ENCODE assay signal across 10 mouse cellular contexts in the genomic region with DNA sequence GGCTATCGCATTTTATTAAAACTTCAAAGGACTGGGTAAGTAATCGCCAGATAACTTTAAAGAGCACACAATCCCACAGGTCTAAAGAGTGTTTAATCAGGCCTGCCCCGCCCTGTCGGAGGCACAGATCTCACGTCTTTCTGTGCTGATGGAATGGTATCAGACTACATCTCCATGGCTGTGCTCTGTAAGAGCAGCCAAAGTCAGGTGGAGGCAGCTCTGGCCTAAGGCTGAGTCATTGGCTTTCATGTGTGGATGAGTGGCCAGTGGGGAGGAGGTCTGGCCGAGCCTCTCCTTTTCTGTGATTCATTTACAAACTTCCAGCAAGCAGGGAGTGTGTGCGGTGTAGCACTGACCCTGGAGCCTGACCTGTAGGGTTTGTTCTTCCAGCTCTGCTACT.
DNase-seq lines count a peak whose midpoint lies in the region; ATAC-seq and TF ChIP-seq lines count a peak whose summit lies in the region.
"Had no signal": no experiment of that assay in that cellular context is flagged by ENCODE, and none has a peak within 500 bp of the region (broad histone marks: within the 10 kb centered on the region; RNA-seq: fewer than 3 reads in every experiment).

No protein-coding gene starts in this region.

- H3K4me1 ChIP-seq in heart, embryonic 10.5 days: peaks cover 13% of the 10 kb centered on the region
- peaks cover 7% of the 10 kb centered on the region; the same call in 1 of the 2 replicates for H3K4me1 ChIP-seq in kidney, adult 2 months (ENCODE audit: control insufficient read depth, insufficient read depth, low read length)
- H3K4me1 ChIP-seq in liver, embryonic 11.5 days (replicated peaks; ENCODE audit: control insufficient read depth, insufficient read depth, low read length): no peaks in the 10 kb centered on the region
- H3K4me1 ChIP-seq in stomach, embryonic 14.5 days (ENCODE audit: control insufficient read depth, insufficient read depth, low read length): no peaks in the 10 kb centered on the region
- H3K4me1 ChIP-seq: heart, embryonic 15.5 days had no signal

- WGBS in heart, embryonic 10.5 days: 68% methylated on average over 7 of the region's 7 CpGs
- 35% methylated on average over 7 of the region's 7 CpGs for WGBS in kidney, adult 2 months
- WGBS in liver, embryonic 11.5 days: 73% methylated on average over 7 of the region's 7 CpGs
- 58% methylated on average over 7 of the region's 7 CpGs for WGBS in stomach, embryonic 14.5 days

- H3K27me3 ChIP-seq in heart, embryonic 10.5 days (ENCODE audit: insufficient read depth, poor library complexity, severe bottlenecking): no peaks in the 10 kb centered on the region
- no peaks in the 10 kb centered on the region for H3K27me3 ChIP-seq in kidney, adult 2 months (replicated peaks; ENCODE audit: control insufficient read depth, insufficient read depth, low read length)
- H3K27me3 ChIP-seq in liver, embryonic 11.5 days (replicated peaks; ENCODE audit: control insufficient read depth, insufficient read depth, low read length): no peaks in the 10 kb centered on the region
- H3K27me3 ChIP-seq in stomach, embryonic 14.5 days (ENCODE audit: control insufficient read depth, insufficient read depth, low read length): no peaks in the 10 kb centered on the region
- H3K27me3 ChIP-seq: heart, embryonic 15.5 days; limb, embryonic 12.5 days had no signal

- TF ChIP-seq CTCF in kidney, adult 2 months (conservative IDR thresholded peaks at IDR 0.05; ENCODE audit: insufficient read depth, insufficient read length, low read depth, low read length): peak; percentile 15; the same call in 1 of the 2 replicates

- no peak overlapping the region for H3K4me3 ChIP-seq in heart, embryonic 10.5 days
- H3K4me3 ChIP-seq in kidney, adult 2 months (ENCODE audit: insufficient read depth, low read depth, low read length): no peak overlapping the region
- no peak overlapping the region for H3K4me3 ChIP-seq in liver, embryonic 11.5 days (ENCODE audit: low read depth, low read length)
- H3K4me3 ChIP-seq in stomach, embryonic 14.5 days (ENCODE audit: low read depth, low read length): no peak overlapping the region
- H3K4me3 ChIP-seq: heart, embryonic 15.5 days; limb, embryonic 12.5 days had no signal

- intact Hi-C loops in left cerebral cortex, postnatal 25 days (cut with DNase I): loop anchor here (5.0 to 10.0 kb wide), 2 partner anchors 108 to 134 kb away; no protein-coding TSS in a partner anchor

- H3K9me3 ChIP-seq in heart, embryonic 10.5 days: no peaks in the 10 kb centered on the region
- H3K9me3 ChIP-seq in liver, embryonic 11.5 days (ENCODE audit: control insufficient read depth, low read length): no peaks in the 10 kb centered on the region
- no peaks in the 10 kb centered on the region for H3K9me3 ChIP-seq in stomach, embryonic 14.5 days (ENCODE audit: control insufficient read depth, low read depth, low read length)
- H3K9me3 ChIP-seq: heart, embryonic 15.5 days; limb, embryonic 12.5 days had no signal

- no peak for TF ChIP-seq POLR2A in kidney, adult 2 months (IDR thresholded peaks at IDR 0.05; ENCODE audit: low read depth, low read length)

- ATAC-seq in liver, embryonic 11.5 days (replicated peaks; ENCODE audit: low FRiP score): peak; percentile 57; the same call in 1 of the 2 replicates
- peak; percentile 94 for ATAC-seq in stomach, embryonic 14.5 days (ENCODE audit: insufficient number of reproducible peaks, insufficient read depth, low FRiP score, low read depth)

- no peak overlapping the region for H3K4me2 ChIP-seq in liver, embryonic 11.5 days
- no peak overlapping the region for H3K4me2 ChIP-seq in stomach, embryonic 14.5 days (replicated peaks; ENCODE audit: low read depth, low read length)
- H3K4me2 ChIP-seq: heart, embryonic 15.5 days; limb, embryonic 12.5 days had no signal

- 0 out of 2 replicates have a peak overlapping the region, but pooled peaks have one; percentile 13 for H3K27ac ChIP-seq in heart, embryonic 10.5 days
- H3K27ac ChIP-seq in kidney, adult 2 months (ENCODE audit: insufficient read depth, low read depth, low read length): no peak overlapping the region
- H3K27ac ChIP-seq in liver, embryonic 11.5 days (ENCODE audit: low read depth, low read length): no peak overlapping the region
- H3K27ac ChIP-seq in stomach, embryonic 14.5 days (ENCODE audit: low read length): no peak overlapping the region
- H3K27ac ChIP-seq: heart, embryonic 15.5 days; limb, embryonic 12.5 days had no signal

- DNase-seq in heart, embryonic 10.5 days (ENCODE audit: low spot score): no peak
- no peak for DNase-seq in heart, adult 9 months (ENCODE audit: low spot score in 2 of 2)
- DNase-seq in kidney, adult 2 months: peak; percentile 91
- no peak for DNase-seq in liver, embryonic 11.5 days (ENCODE audit: low spot score)
- no peak for DNase-seq in T-cell, adult 2 months (ENCODE audit: low spot score)
- DNase-seq in cerebellum, postnatal 14 days: no peak
- no peak for DNase-seq in left cerebral cortex, postnatal 25 days (ENCODE audit: low spot score in 2 of 2)

- H3K9ac ChIP-seq in liver, embryonic 11.5 days (ENCODE audit: low read depth, low read length): no peak overlapping the region
- H3K9ac ChIP-seq in stomach, embryonic 14.5 days (replicated peaks; ENCODE audit: low read depth, low read length): no peak overlapping the region
- H3K9ac ChIP-seq: heart, embryonic 15.5 days; limb, embryonic 12.5 days had no signal

- H3K36me3 ChIP-seq in heart, embryonic 10.5 days: no peaks in the 10 kb centered on the region
- no peaks in the 10 kb centered on the region for H3K36me3 ChIP-seq in kidney, adult 2 months (ENCODE audit: control insufficient read depth, insufficient read depth, low read length)
- H3K36me3 ChIP-seq in liver, embryonic 11.5 days (ENCODE audit: control insufficient read depth, insufficient read depth, low read length): no peaks in the 10 kb centered on the region
- no peaks in the 10 kb centered on the region for H3K36me3 ChIP-seq in stomach, embryonic 14.5 days (ENCODE audit: control insufficient read depth, insufficient read depth, low read length)
- H3K36me3 ChIP-seq: heart, embryonic 15.5 days; limb, embryonic 12.5 days had no signal
